Mouse (Mus musculus): Measurements from ENCODE around the gene Polr3b.

DNA sequence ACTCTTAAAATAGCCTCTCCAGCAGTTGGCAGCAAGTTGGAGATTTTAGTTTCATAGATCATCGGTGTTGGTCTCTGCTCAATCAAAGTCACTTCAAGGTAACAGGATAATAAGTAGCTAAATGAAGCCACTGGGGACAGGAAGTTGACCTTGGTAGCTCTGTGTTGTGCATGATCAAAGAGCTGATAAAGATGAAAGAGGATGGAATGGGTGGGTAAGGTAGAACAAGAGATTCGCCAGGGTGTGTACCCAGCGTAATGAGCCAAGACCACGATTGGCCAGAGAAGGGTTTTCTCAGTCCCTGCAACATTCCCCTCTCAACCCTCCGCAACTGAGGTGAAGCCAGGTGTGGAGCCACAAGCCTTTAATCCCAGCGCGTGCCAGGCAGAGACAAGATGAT lies 83.1 kb downstream of the Polr3b start:
- TF ChIP-seq CTCF (IDR thresholded peaks at IDR 0.05; ENCODE audit: low read depth) (no peak), EP300 (IDR thresholded peaks at IDR 0.05; ENCODE audit: low read depth) (no peak)

Measured in heart, postnatal 0 days (tissue).